Mouse (Mus musculus) embryonic facial prominence, embryonic 14.5 days (tissue): ENCODE data around the gene Rev3l. TPM values are rescaled to one million over a fixed set of nuclear protein-coding genes. Genes with fewer than 3 reads are reported as not detected.

Source experiments
- ATAC-seq: fragments of 200-750 bp; cut with Nextera tagmentation; 2 replicates; pipeline ENCODE4 v1.8.0; 2017; ENCODE audit warnings: low read depth, moderate number of reproducible peaks, moderate TSS enrichment
- DNase-seq: peaks from one replicate; pipeline ENCODE4 v3.0.0-alpha.2; 2015; ENCODE audit warnings: low spot score
- H3K27ac ChIP-seq: fragments of 300-500 bp; sonication (generic); replicated peaks from 2 replicates; pipeline ENCODE4 v1.5.1; 2014; ENCODE audit warnings: low read depth, mild to moderate bottlenecking, low read length, moderate library complexity
- H3K27me3 ChIP-seq: fragments of 300-500 bp; sonication (generic); replicated peaks from 2 replicates; pipeline ENCODE4 v1.6.1; 2014; ENCODE audit warnings: low read length; ENCODE audit not compliant: control insufficient read depth, insufficient read depth
- H3K36me3 ChIP-seq: fragments of 300-500 bp; sonication (generic); 2 replicates; pipeline ENCODE4 v1.6.1; 2014; ENCODE audit warnings: low read length, mixed read lengths; ENCODE audit not compliant: control insufficient read depth, insufficient read depth
- H3K4me1 ChIP-seq: fragments of 300-500 bp; sonication (generic); 2 replicates; pipeline ENCODE4 v1.6.1; 2014; ENCODE audit warnings: antibody characterized with exemption, low read length; ENCODE audit not compliant: control insufficient read depth, insufficient read depth
- H3K4me2 ChIP-seq: fragments of 300-500 bp; sonication (generic); 2 replicates; pipeline ENCODE4 v1.6.1; 2014; ENCODE audit warnings: low read depth, mild to moderate bottlenecking, low read length, moderate library complexity, mixed read lengths
- H3K4me3 ChIP-seq: fragments of 300-500 bp; sonication (generic); 2 replicates; pipeline ENCODE4 v1.5.1; 2014; ENCODE audit warnings: low read depth, mild to moderate bottlenecking, low read length
- H3K9ac ChIP-seq: fragments of 300-500 bp; sonication (generic); 2 replicates; pipeline ENCODE4 v1.6.1; 2014; ENCODE audit warnings: low read depth, mild to moderate bottlenecking, low read length, moderate library complexity, mixed read lengths
- H3K9me3 ChIP-seq: fragments of 300-500 bp; sonication (generic); 2 replicates; pipeline ENCODE4 v1.6.1; 2016; ENCODE audit warnings: low read length; ENCODE audit not compliant: control insufficient read depth
- WGBS: fragments of 180-500 bp; shearing (Covaris S2); extraction: QIAGEN DNeasy Blood & Tissue Kit; methylation state at CpG from one replicate; pipeline ENCODE4 v1.1.7; 2014; 5-methylcytosine and 5-hydroxymethylcytosine counted together
- polyA plus RNA-seq: library from polyadenylated mRNA; unstranded; fragments of >200 nt; fragmentation: Nextera tagmentation; extraction: Ambion mirVana; gene quantifications from 2 replicates; pipeline ENCODE4 v1.2.1, GENCODE M21; 2014

The Rev3l gene
- polyA plus RNA-seq, 1 experiment from 2014 or later = 27.4 TPM

GRCm38 (mm10) chr10:39766702-39767101, 34.8 kb downstream of the Rev3l start:
- H3K36me3 ChIP-seq = no peaks in the 10 kb centered on the region
- no peaks in the 10 kb centered on the region for H3K4me1 ChIP-seq
- no peaks in the 10 kb centered on the region for H3K9me3 ChIP-seq
- no peak for ATAC-seq
- H3K27ac ChIP-seq = no peak overlapping the region
- DNase-seq = peak; percentile 17
- no peak overlapping the region for H3K4me2 ChIP-seq
- H3K9ac ChIP-seq = no peak overlapping the region
- WGBS = 77% methylated on average over 4 of the region's 4 CpGs
- H3K4me3 ChIP-seq = no peak overlapping the region
- H3K27me3 ChIP-seq = no peaks in the 10 kb centered on the region

GRCm38 (mm10) chr10:39772259-39772658, 40.3 kb downstream of the Rev3l start:
- no peak overlapping the region for H3K4me2 ChIP-seq
- H3K9me3 ChIP-seq = no peaks in the 10 kb centered on the region
- no peak overlapping the region for H3K4me3 ChIP-seq
- ATAC-seq (no peak), DNase-seq (no peak)
- no peaks in the 10 kb centered on the region for H3K36me3 ChIP-seq
- no peak overlapping the region for H3K9ac ChIP-seq
- WGBS = 70% methylated on average over 2 of the region's 2 CpGs
- no peaks in the 10 kb centered on the region for H3K27me3 ChIP-seq
- no peak overlapping the region for H3K27ac ChIP-seq
- no peaks in the 10 kb centered on the region for H3K4me1 ChIP-seq

GRCm38 (mm10) chr10:39773940-39774726, 42.2 kb downstream of the Rev3l start:
- Histone ChIP-seq H3K4me3 (no peak overlapping the region), H3K4me2 (no peak overlapping the region), H3K4me1 (no peaks in the 10 kb centered on the region), H3K9me3 (no peaks in the 10 kb centered on the region), H3K27ac (no peak overlapping the region), H3K27me3 (no peaks in the 10 kb centered on the region), H3K9ac (no peak overlapping the region), H3K36me3 (no peaks in the 10 kb centered on the region)
- 64% methylated on average over 9 of the region's 9 CpGs for WGBS
- no peak for DNase-seq
- ATAC-seq = no peak

- H3K9me3 ChIP-seq = no peaks in the 10 kb centered on the region
- ATAC-seq (no peak), DNase-seq (no peak)
Measured at GRCm38 (mm10) chr10:39776927-39777326, 45.0 kb downstream of the Rev3l start.

GRCm38 (mm10) chr10:39778305-39778704, 46.4 kb downstream of the Rev3l start:
- ATAC-seq (no peak), DNase-seq (no peak)
- 80% methylated on average over 4 of the region's 4 CpGs for WGBS
- Histone ChIP-seq H3K36me3 (no peaks in the 10 kb centered on the region), H3K27ac (no peak overlapping the region), H3K9ac (no peak overlapping the region), H3K9me3 (no peaks in the 10 kb centered on the region), H3K4me3 (no peak overlapping the region), H3K27me3 (no peaks in the 10 kb centered on the region), H3K4me1 (no peaks in the 10 kb centered on the region), H3K4me2 (no peak overlapping the region)

More at GRCm38 (mm10) chr10:39776927-39777326, 45.0 kb downstream of the Rev3l start:
- H3K9ac ChIP-seq = no peak overlapping the region
- 73% methylated on average over 3 of the region's 3 CpGs for WGBS
- no peak overlapping the region for H3K27ac ChIP-seq
- no peaks in the 10 kb centered on the region for H3K27me3 ChIP-seq
- H3K4me3 ChIP-seq = no peak overlapping the region
- no peaks in the 10 kb centered on the region for H3K4me1 ChIP-seq
- H3K4me2 ChIP-seq = no peak overlapping the region
- H3K36me3 ChIP-seq = no peaks in the 10 kb centered on the region

- WGBS = 72% methylated on average over 3 of the region's 3 CpGs
- Histone ChIP-seq H3K4me2 (no peak overlapping the region), H3K36me3 (0 out of 2 replicates have a peak, but pooled peaks cover 6% of the 10 kb centered on the region), H3K27ac (no peak overlapping the region), H3K9me3 (no peaks in the 10 kb centered on the region), H3K9ac (no peak overlapping the region), H3K4me3 (no peak overlapping the region), H3K27me3 (no peaks in the 10 kb centered on the region), H3K4me1 (no peaks in the 10 kb centered on the region)
- no peak for DNase-seq
- no peak for ATAC-seq
Measured at GRCm38 (mm10) chr10:39785241-39785640, 53.3 kb downstream of the Rev3l start.

GRCm38 (mm10) chr10:39793295-39793694, 61.4 kb downstream of the Rev3l start:
- H3K27me3 ChIP-seq = no peaks in the 10 kb centered on the region
- no peaks in the 10 kb centered on the region for H3K9me3 ChIP-seq
- no peak overlapping the region for H3K4me2 ChIP-seq
- ATAC-seq (no peak), DNase-seq (no peak)
- H3K4me3 ChIP-seq = no peak overlapping the region
- no peak overlapping the region for H3K27ac ChIP-seq
- 69% methylated on average over 1 of the region's 1 CpGs for WGBS
- no peaks in the 10 kb centered on the region for H3K4me1 ChIP-seq
- H3K9ac ChIP-seq = no peak overlapping the region
- H3K36me3 ChIP-seq = peaks cover 39% of the 10 kb centered on the region

- Histone ChIP-seq H3K9me3 (no peaks in the 10 kb centered on the region), H3K27me3 (no peaks in the 10 kb centered on the region), H3K4me2 (no peak overlapping the region), H3K27ac (no peak overlapping the region), H3K4me3 (no peak overlapping the region), H3K36me3 (peaks cover 63% of the 10 kb centered on the region), H3K4me1 (no peaks in the 10 kb centered on the region), H3K9ac (no peak overlapping the region)
- WGBS = 69% methylated on average over 3 of the region's 3 CpGs
- ATAC-seq (no peak), DNase-seq (peak; percentile 3)
Measured at GRCm38 (mm10) chr10:39811507-39811906, 79.6 kb downstream of the Rev3l start.

- DNase-seq = no peak
- ATAC-seq = no peak
- Histone ChIP-seq H3K27me3 (no peaks in the 10 kb centered on the region), H3K4me1 (no peaks in the 10 kb centered on the region), H3K9ac (no peak overlapping the region), H3K4me2 (no peak overlapping the region), H3K9me3 (no peaks in the 10 kb centered on the region), H3K36me3 (peaks cover 58% of the 10 kb centered on the region), H3K4me3 (no peak overlapping the region), H3K27ac (no peak overlapping the region)
- WGBS = 74% methylated on average over 1 of the region's 1 CpGs
Measured at GRCm38 (mm10) chr10:39842621-39843020, 110.7 kb downstream of the Rev3l start.
